Mouse (Mus musculus): ENCODE measurements around the gene Cdc5l. TPM values are rescaled to one million over a fixed set of nuclear protein-coding genes. Genes with fewer than 3 reads are reported as not detected.
"Not testable (repeated sequence)": the region's sequence is repeated elsewhere in the genome, so short reads cannot be mapped to it uniquely, and the experiment has no call there.

The Cdc5l gene
- polyA plus RNA-seq, 1 experiment from 2014 or later = 86.2 TPM

- H3K4me2 ChIP-seq (replicated peaks; ENCODE audit: low read depth, low read length); H3K4me3 ChIP-seq (ENCODE audit: low read depth, low read length); H3K27ac ChIP-seq (ENCODE audit: low read depth, low read length); H3K4me1 ChIP-seq (replicated peaks; ENCODE audit: control insufficient read depth, insufficient read depth, low read length); H3K27me3 ChIP-seq (ENCODE audit: control insufficient read depth, insufficient read depth, low read length); DNase-seq (ENCODE audit: low spot score); H3K9me3 ChIP-seq (ENCODE audit: control insufficient read depth, low read length); ATAC-seq (ENCODE audit: low FRiP score); H3K9ac ChIP-seq (ENCODE audit: low read depth, low read length): not testable (repeated sequence)
- 92% methylated on average over 2 of the region's 2 CpGs for WGBS
- peaks cover 23% of the 10 kb centered on the region for H3K36me3 ChIP-seq (ENCODE audit: control insufficient read depth, insufficient read depth, low read length)
Measured at GRCm38 (mm10) chr17:45411617-45412016, 21.9 kb downstream of the Cdc5l start.

GRCm38 (mm10) chr17:45408719-45409118 is 24.8 kb downstream of the Cdc5l start:
- no peaks in the 10 kb centered on the region for H3K4me1 ChIP-seq (replicated peaks; ENCODE audit: control insufficient read depth, insufficient read depth, low read length)
- no peak overlapping the region for H3K27ac ChIP-seq (ENCODE audit: low read depth, low read length)
- ATAC-seq (ENCODE audit: low FRiP score) (no peak), DNase-seq (ENCODE audit: low spot score) (no peak)
- H3K9ac ChIP-seq (ENCODE audit: low read depth, low read length) = no peak overlapping the region
- WGBS = 86% methylated on average over 2 of the region's 2 CpGs
- H3K27me3 ChIP-seq (ENCODE audit: control insufficient read depth, insufficient read depth, low read length) = no peaks in the 10 kb centered on the region
- peaks cover 17% of the 10 kb centered on the region for H3K36me3 ChIP-seq (ENCODE audit: control insufficient read depth, insufficient read depth, low read length)
- no peak overlapping the region for H3K4me2 ChIP-seq (replicated peaks; ENCODE audit: low read depth, low read length)
- no peaks in the 10 kb centered on the region for H3K9me3 ChIP-seq (ENCODE audit: control insufficient read depth, low read length)
- H3K4me3 ChIP-seq (ENCODE audit: low read depth, low read length) = no peak overlapping the region

GRCm38 (mm10) chr17:45406281-45406680 is 27.3 kb downstream of the Cdc5l start:
- no peak for ATAC-seq (ENCODE audit: low FRiP score)
- WGBS = 93% methylated on average over 10 of the region's 10 CpGs
- no peak overlapping the region for H3K4me2 ChIP-seq (replicated peaks; ENCODE audit: low read depth, low read length)

GRCm38 (mm10) chr17:45403207-45403606 is 30.3 kb downstream of the Cdc5l start:
- ATAC-seq (ENCODE audit: low FRiP score) (no peak), DNase-seq (ENCODE audit: low spot score) (peak; percentile 76)
- H3K9me3 ChIP-seq (ENCODE audit: control insufficient read depth, low read length) = no peaks in the 10 kb centered on the region
- H3K4me3 ChIP-seq (ENCODE audit: low read depth, low read length) = no peak overlapping the region
- no peaks in the 10 kb centered on the region for H3K4me1 ChIP-seq (replicated peaks; ENCODE audit: control insufficient read depth, insufficient read depth, low read length)
- no peak overlapping the region for H3K27ac ChIP-seq (ENCODE audit: low read depth, low read length)
- H3K4me2 ChIP-seq (replicated peaks; ENCODE audit: low read depth, low read length) = no peak overlapping the region
- no peak overlapping the region for H3K9ac ChIP-seq (ENCODE audit: low read depth, low read length)
- peaks cover 6% of the 10 kb centered on the region; the same call in 1 of the 2 replicates for H3K36me3 ChIP-seq (ENCODE audit: control insufficient read depth, insufficient read depth, low read length)
- 32% methylated on average over 3 of the region's 3 CpGs for WGBS
- no peaks in the 10 kb centered on the region for H3K27me3 ChIP-seq (ENCODE audit: control insufficient read depth, insufficient read depth, low read length)

More at GRCm38 (mm10) chr17:45406281-45406680, 27.3 kb downstream of the Cdc5l start:
- Histone ChIP-seq H3K9ac (ENCODE audit: low read depth, low read length) (no peak overlapping the region), H3K27me3 (ENCODE audit: control insufficient read depth, insufficient read depth, low read length) (no peaks in the 10 kb centered on the region), H3K4me1 (replicated peaks; ENCODE audit: control insufficient read depth, insufficient read depth, low read length) (no peaks in the 10 kb centered on the region), H3K9me3 (ENCODE audit: control insufficient read depth, low read length) (no peaks in the 10 kb centered on the region), H3K36me3 (ENCODE audit: control insufficient read depth, insufficient read depth, low read length) (peaks cover 14% of the 10 kb centered on the region), H3K27ac (ENCODE audit: low read depth, low read length) (no peak overlapping the region), H3K4me3 (ENCODE audit: low read depth, low read length) (no peak overlapping the region)
- peak; percentile 25 for DNase-seq (ENCODE audit: low spot score)

- no peaks in the 10 kb centered on the region for H3K9me3 ChIP-seq (ENCODE audit: control insufficient read depth, low read length)
- DNase-seq (ENCODE audit: low spot score) = no peak
- ATAC-seq (ENCODE audit: low FRiP score) = no peak
- no peak overlapping the region for H3K4me2 ChIP-seq (replicated peaks; ENCODE audit: low read depth, low read length)
- H3K36me3 ChIP-seq (ENCODE audit: control insufficient read depth, insufficient read depth, low read length) = peaks cover 5% of the 10 kb centered on the region; the same call in 1 of the 2 replicates
- H3K27ac ChIP-seq (ENCODE audit: low read depth, low read length) = no peak overlapping the region
- H3K4me3 ChIP-seq (ENCODE audit: low read depth, low read length) = no peak overlapping the region
- H3K27me3 ChIP-seq (ENCODE audit: control insufficient read depth, insufficient read depth, low read length) = no peaks in the 10 kb centered on the region
- 91% methylated on average over 3 of the region's 3 CpGs for WGBS
- no peak overlapping the region for H3K9ac ChIP-seq (ENCODE audit: low read depth, low read length)
- no peaks in the 10 kb centered on the region for H3K4me1 ChIP-seq (replicated peaks; ENCODE audit: control insufficient read depth, insufficient read depth, low read length)
Measured at GRCm38 (mm10) chr17:45402601-45403000, 30.9 kb downstream of the Cdc5l start.

GRCm38 (mm10) chr17:45402126-45402525 is 31.4 kb downstream of the Cdc5l start:
- 95% methylated on average over 1 of the region's 1 CpGs for WGBS
- H3K9ac ChIP-seq (ENCODE audit: low read depth, low read length) = no peak overlapping the region
- no peak overlapping the region for H3K27ac ChIP-seq (ENCODE audit: low read depth, low read length)
- H3K4me2 ChIP-seq (replicated peaks; ENCODE audit: low read depth, low read length) = no peak overlapping the region
- H3K9me3 ChIP-seq (ENCODE audit: control insufficient read depth, low read length) = no peaks in the 10 kb centered on the region
- no peaks in the 10 kb centered on the region for H3K27me3 ChIP-seq (ENCODE audit: control insufficient read depth, insufficient read depth, low read length)
- DNase-seq (ENCODE audit: low spot score) (no peak), ATAC-seq (ENCODE audit: low FRiP score) (no peak)
- no peak overlapping the region for H3K4me3 ChIP-seq (ENCODE audit: low read depth, low read length)
- peaks cover under 1% of the 10 kb centered on the region; the same call in 1 of the 2 replicates for H3K36me3 ChIP-seq (ENCODE audit: control insufficient read depth, insufficient read depth, low read length)
- no peaks in the 10 kb centered on the region for H3K4me1 ChIP-seq (replicated peaks; ENCODE audit: control insufficient read depth, insufficient read depth, low read length)

GRCm38 (mm10) chr17:45401126-45401905 is 32.2 kb downstream of the Cdc5l start:
- no peak overlapping the region for H3K4me2 ChIP-seq (replicated peaks; ENCODE audit: low read depth, low read length)
- H3K27ac ChIP-seq (ENCODE audit: low read depth, low read length) = no peak overlapping the region
- no peaks in the 10 kb centered on the region for H3K27me3 ChIP-seq (ENCODE audit: control insufficient read depth, insufficient read depth, low read length)
- H3K4me1 ChIP-seq (replicated peaks; ENCODE audit: control insufficient read depth, insufficient read depth, low read length) = no peaks in the 10 kb centered on the region
- H3K9me3 ChIP-seq (ENCODE audit: control insufficient read depth, low read length) = no peaks in the 10 kb centered on the region
- 95% methylated on average over 5 of the region's 5 CpGs for WGBS
- H3K36me3 ChIP-seq (ENCODE audit: control insufficient read depth, insufficient read depth, low read length) = no peaks in the 10 kb centered on the region
- ATAC-seq (ENCODE audit: low FRiP score) = no peak
- no peak overlapping the region for H3K4me3 ChIP-seq (ENCODE audit: low read depth, low read length)
- no peak for DNase-seq (ENCODE audit: low spot score)
- no peak overlapping the region for H3K9ac ChIP-seq (ENCODE audit: low read depth, low read length)

- Histone ChIP-seq H3K9me3 (ENCODE audit: control insufficient read depth, low read length) (no peaks in the 10 kb centered on the region), H3K4me3 (ENCODE audit: low read depth, low read length) (no peak overlapping the region), H3K36me3 (ENCODE audit: control insufficient read depth, insufficient read depth, low read length) (peaks cover 3% of the 10 kb centered on the region; the same call in 1 of the 2 replicates), H3K9ac (ENCODE audit: low read depth, low read length) (no peak overlapping the region), H3K27me3 (ENCODE audit: control insufficient read depth, insufficient read depth, low read length) (no peaks in the 10 kb centered on the region), H3K4me1 (replicated peaks; ENCODE audit: control insufficient read depth, insufficient read depth, low read length) (no peaks in the 10 kb centered on the region), H3K4me2 (replicated peaks; ENCODE audit: low read depth, low read length) (no peak overlapping the region), H3K27ac (ENCODE audit: low read depth, low read length) (no peak overlapping the region)
- WGBS = 98% methylated on average over 2 of the region's 2 CpGs
- no peak for DNase-seq (ENCODE audit: low spot score)
- no peak for ATAC-seq (ENCODE audit: low FRiP score)
Measured at GRCm38 (mm10) chr17:45398021-45398420, 35.5 kb downstream of the Cdc5l start.

- 76% methylated on average over 3 of the region's 3 CpGs for WGBS
- Histone ChIP-seq H3K9ac (ENCODE audit: low read depth, low read length) (no peak overlapping the region), H3K9me3 (ENCODE audit: control insufficient read depth, low read length) (no peaks in the 10 kb centered on the region), H3K36me3 (ENCODE audit: control insufficient read depth, insufficient read depth, low read length) (peaks cover 3% of the 10 kb centered on the region; the same call in 1 of the 2 replicates), H3K27me3 (ENCODE audit: control insufficient read depth, insufficient read depth, low read length) (no peaks in the 10 kb centered on the region), H3K4me2 (replicated peaks; ENCODE audit: low read depth, low read length) (no peak overlapping the region), H3K4me1 (replicated peaks; ENCODE audit: control insufficient read depth, insufficient read depth, low read length) (no peaks in the 10 kb centered on the region), H3K4me3 (ENCODE audit: low read depth, low read length) (no peak overlapping the region), H3K27ac (ENCODE audit: low read depth, low read length) (no peak overlapping the region)
- ATAC-seq (ENCODE audit: low FRiP score) (no peak), DNase-seq (ENCODE audit: low spot score) (no peak)
Measured at GRCm38 (mm10) chr17:45397541-45397940, 36.0 kb downstream of the Cdc5l start.

Measured in hindbrain, embryonic 11.5 days (tissue).